Mouse (Mus musculus) liver, postnatal 0 days (tissue): ENCODE data around the gene Rsph3a. TPM values are rescaled to one million over a fixed set of nuclear protein-coding genes. Genes with fewer than 3 reads are reported as not detected.

Source experiments
- ATAC-seq: fragments of 200-750 bp; cut with Nextera tagmentation; 2 replicates; pipeline ENCODE4 v1.8.0; 2017; ENCODE audit warnings: mild to moderate bottlenecking, moderate library complexity
- DNase-seq: peaks from one replicate; pipeline ENCODE4 v3.0.0-alpha.2; 2016
- H3K27ac ChIP-seq: fragments of 300-500 bp; sonication (generic); 2 replicates; pipeline ENCODE4 v1.5.1; 2014; ENCODE audit warnings: antibody characterized with exemption, moderate library complexity, mild to moderate bottlenecking, low read depth
- H3K27me3 ChIP-seq: fragments of 300-500 bp; sonication (generic); 2 replicates; pipeline ENCODE4 v1.6.1; 2014; ENCODE audit warnings: low read length, control low read depth, mixed read lengths; ENCODE audit not compliant: insufficient read depth
- H3K36me3 ChIP-seq: fragments of 300-500 bp; sonication (generic); replicated peaks from 2 replicates; pipeline ENCODE4 v1.6.1; 2014; ENCODE audit warnings: mild to moderate bottlenecking, control low read depth, low read length, moderate library complexity, mixed read lengths; ENCODE audit not compliant: insufficient read depth
- H3K4me1 ChIP-seq: fragments of 300-500 bp; sonication (generic); 2 replicates; pipeline ENCODE4 v1.6.1; 2014; ENCODE audit warnings: antibody characterized with exemption, mild to moderate bottlenecking, control low read depth; ENCODE audit not compliant: insufficient read depth
- H3K4me2 ChIP-seq: fragments of 300-500 bp; sonication (generic); 2 replicates; pipeline ENCODE4 v1.6.1; 2014; ENCODE audit warnings: low read depth, mild to moderate bottlenecking, low read length, moderate library complexity, mixed read lengths
- H3K4me3 ChIP-seq: fragments of 300-500 bp; sonication (generic); 2 replicates; pipeline ENCODE4 v1.5.1; 2014; ENCODE audit warnings: low read depth, low read length
- H3K9ac ChIP-seq: fragments of 300-500 bp; sonication (generic); replicated peaks from 2 replicates; pipeline ENCODE4 v1.6.1; 2014; ENCODE audit warnings: mild to moderate bottlenecking, moderate library complexity
- H3K9me3 ChIP-seq: fragments of 300-500 bp; sonication (generic); 2 replicates; pipeline ENCODE4 v1.6.1; 2016; ENCODE audit warnings: mild to moderate bottlenecking, control low read depth, low read length, mixed read lengths
- CTCF ChIP-seq: sonication (generic); IDR thresholded peaks from 2 replicates; pipeline ENCODE4 v1.5.1; 2016; ENCODE audit warnings: antibody characterized with exemption, low read depth
- EP300 ChIP-seq: IDR thresholded peaks from 2 replicates; pipeline ENCODE4 v1.6.1; 2016; ENCODE audit warnings: antibody characterized with exemption, low read depth, mild to moderate bottlenecking
- WGBS: fragments of 180-500 bp; shearing (Covaris S2); extraction: QIAGEN DNeasy Blood & Tissue Kit; methylation state at CpG from one replicate; pipeline ENCODE4 v1.1.7; 2014; ENCODE audit not compliant: insufficient replicate concordance; 5-methylcytosine and 5-hydroxymethylcytosine counted together
- polyA plus RNA-seq: library from polyadenylated mRNA; unstranded; fragments of >200 nt; fragmentation: Nextera tagmentation; extraction: Ambion mirVana; gene quantifications from 2 replicates; pipeline ENCODE4 v1.2.1, GENCODE M21; 2015

Gene Rsph3a
- polyA plus RNA-seq, 1 experiment from 2014 or later = 16.2 TPM

GRCm38 (mm10) chr17:7916782-7917574, 28.4 kb upstream of the Rsph3a start:
- no peak overlapping the region for H3K4me3 ChIP-seq
- no peaks in the 10 kb centered on the region for H3K27me3 ChIP-seq
- H3K4me1 ChIP-seq = peaks cover 4% of the 10 kb centered on the region; the same call in 1 of the 2 replicates
- 45% methylated on average over 12 of the region's 12 CpGs for WGBS
- no peak overlapping the region for H3K9ac ChIP-seq
- H3K4me2 ChIP-seq = no peak overlapping the region
- ATAC-seq (peak; percentile 53), DNase-seq (peak; percentile 62)
- no peaks in the 10 kb centered on the region for H3K36me3 ChIP-seq
- peak overlapping the region; percentile 67 for H3K27ac ChIP-seq
- no peak for TF ChIP-seq CTCF
- TF ChIP-seq EP300 = no peak
- no peaks in the 10 kb centered on the region for H3K9me3 ChIP-seq

DNA sequence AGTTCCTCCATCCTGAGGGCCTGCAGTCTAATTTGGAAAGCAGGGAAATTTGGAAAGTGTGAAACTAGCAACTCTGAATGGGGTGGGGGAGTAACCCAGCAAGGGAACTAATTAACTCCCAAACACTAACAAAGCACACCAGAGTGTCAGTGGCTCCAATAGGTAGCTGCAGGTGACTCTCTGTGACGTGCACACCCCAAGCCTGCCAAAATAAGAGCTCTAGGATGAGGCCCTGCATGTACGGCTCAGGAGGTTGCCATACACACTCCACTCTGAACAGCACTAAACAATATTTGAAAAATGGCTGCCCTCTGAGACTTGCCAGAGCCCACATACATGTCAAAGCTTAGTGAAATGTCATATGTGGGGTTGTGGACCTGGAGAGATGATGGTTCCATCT, 27.1 kb upstream of the Rsph3a start:
- no peak overlapping the region for H3K9ac ChIP-seq
- no peaks in the 10 kb centered on the region for H3K9me3 ChIP-seq

DNA sequence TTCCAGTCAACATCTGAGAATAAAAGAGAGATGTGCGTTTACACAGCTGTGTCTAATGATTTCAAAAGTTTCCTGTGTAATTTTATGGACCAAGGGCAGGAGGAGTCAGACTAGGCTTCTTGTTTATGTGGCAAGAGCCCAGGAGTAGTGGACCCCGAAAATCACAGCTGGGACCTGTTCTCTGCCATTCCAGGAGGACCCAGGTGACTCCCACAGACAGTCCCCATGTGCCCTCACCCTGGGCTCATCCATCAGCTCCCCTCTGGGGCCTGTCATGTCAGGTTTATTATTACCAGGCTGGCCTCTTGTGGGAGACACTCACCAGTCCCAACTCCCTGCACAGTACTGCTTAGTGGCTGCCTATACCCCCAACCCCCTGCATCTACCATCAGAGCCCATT, 26.2 kb upstream of the Rsph3a start:
- 47% methylated on average over 2 of the region's 2 CpGs for WGBS
- ATAC-seq (no peak), DNase-seq (no peak)
- TF ChIP-seq CTCF (no peak), EP300 (no peak)
- H3K9me3 ChIP-seq = no peaks in the 10 kb centered on the region
- H3K27ac ChIP-seq = no peak overlapping the region
- H3K9ac ChIP-seq = no peak overlapping the region
- no peak overlapping the region for H3K4me3 ChIP-seq
- no peaks in the 10 kb centered on the region for H3K36me3 ChIP-seq
- H3K27me3 ChIP-seq = no peaks in the 10 kb centered on the region
- peaks cover 4% of the 10 kb centered on the region; the same call in 1 of the 2 replicates for H3K4me1 ChIP-seq
- no peak overlapping the region for H3K4me2 ChIP-seq

More for the DNA sequence above, 27.1 kb upstream of the Rsph3a start:
- H3K27me3 ChIP-seq = no peaks in the 10 kb centered on the region
- no peak overlapping the region for H3K27ac ChIP-seq
- peaks cover 4% of the 10 kb centered on the region; the same call in 1 of the 2 replicates for H3K4me1 ChIP-seq
- H3K4me2 ChIP-seq = no peak overlapping the region
- TF ChIP-seq EP300 (no peak), CTCF (no peak)
- WGBS = 63% methylated on average over 2 of the region's 2 CpGs
- no peak for ATAC-seq
- no peak overlapping the region for H3K4me3 ChIP-seq
- H3K36me3 ChIP-seq = no peaks in the 10 kb centered on the region
- DNase-seq = no peak

DNA sequence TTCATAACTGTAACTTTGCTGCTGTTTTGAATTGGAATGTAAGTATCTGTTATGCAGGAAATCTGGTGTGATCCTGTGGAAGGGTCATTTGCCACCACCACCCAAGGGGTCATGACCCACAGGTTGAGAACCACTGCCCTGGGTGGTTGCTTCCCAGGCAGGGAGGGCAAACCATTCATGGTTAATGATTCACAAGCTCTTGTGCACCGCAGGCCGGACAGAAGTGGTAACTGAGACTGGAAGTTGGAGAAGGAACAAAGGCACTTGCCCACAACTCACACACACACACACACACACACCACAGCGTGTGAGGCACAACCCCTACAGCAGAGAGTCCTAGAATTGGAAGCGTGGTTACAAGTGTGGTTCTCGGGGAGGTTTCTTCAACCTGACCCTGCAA, 22.9 kb upstream of the Rsph3a start:
- no peak for DNase-seq
- no peak overlapping the region for H3K4me3 ChIP-seq

DNA sequence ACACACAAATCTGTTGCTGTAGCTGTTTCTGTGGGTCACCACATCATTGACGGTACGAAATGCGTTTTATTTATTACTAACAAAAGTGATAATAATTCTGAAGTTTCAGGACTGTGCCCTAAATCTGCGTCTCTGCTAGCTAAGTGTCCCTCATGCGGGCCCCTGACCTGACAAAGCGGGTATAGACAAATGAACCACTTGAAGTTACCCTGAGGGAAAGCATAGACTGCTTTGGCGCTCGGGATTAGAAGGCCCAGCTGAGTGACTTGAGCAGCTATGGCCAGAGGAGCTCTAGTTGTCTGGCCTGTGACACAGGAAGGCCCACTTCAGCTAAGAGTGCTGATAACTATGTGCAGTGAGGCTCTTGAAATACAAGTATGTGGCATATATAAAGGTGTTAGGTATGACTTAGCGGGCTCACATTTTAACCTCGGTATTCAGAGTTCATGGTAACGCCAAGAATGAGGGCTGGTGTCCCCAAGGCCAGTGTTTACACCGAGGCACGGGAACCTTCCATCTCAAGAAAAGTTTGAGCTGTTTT, 21.2 kb upstream of the Rsph3a start:
- H3K4me2 ChIP-seq = no peak overlapping the region
- DNase-seq (no peak), ATAC-seq (no peak)
- H3K4me1 ChIP-seq = no peaks in the 10 kb centered on the region
- H3K4me3 ChIP-seq = no peak overlapping the region
- TF ChIP-seq CTCF (no peak), EP300 (no peak)
- no peak overlapping the region for H3K9ac ChIP-seq
- H3K36me3 ChIP-seq = no peaks in the 10 kb centered on the region
- H3K27me3 ChIP-seq = no peaks in the 10 kb centered on the region
- no peaks in the 10 kb centered on the region for H3K9me3 ChIP-seq
- 84% methylated on average over 13 of the region's 13 CpGs for WGBS
- no peak overlapping the region for H3K27ac ChIP-seq

More for the DNA sequence above, 22.9 kb upstream of the Rsph3a start:
- H3K36me3 ChIP-seq = no peaks in the 10 kb centered on the region
- ATAC-seq = peak; percentile 51; the same call in 1 of the 2 replicates
- no peaks in the 10 kb centered on the region for H3K4me1 ChIP-seq
- H3K27me3 ChIP-seq = no peaks in the 10 kb centered on the region
- no peaks in the 10 kb centered on the region for H3K9me3 ChIP-seq
- no peak overlapping the region for H3K4me2 ChIP-seq
- TF ChIP-seq CTCF (0 out of 2 replicates have a peak, but pooled peaks have one; percentile 5), EP300 (no peak)
- H3K9ac ChIP-seq = no peak overlapping the region
- H3K27ac ChIP-seq = no peak overlapping the region
- WGBS = 48% methylated on average over 5 of the region's 5 CpGs

DNA sequence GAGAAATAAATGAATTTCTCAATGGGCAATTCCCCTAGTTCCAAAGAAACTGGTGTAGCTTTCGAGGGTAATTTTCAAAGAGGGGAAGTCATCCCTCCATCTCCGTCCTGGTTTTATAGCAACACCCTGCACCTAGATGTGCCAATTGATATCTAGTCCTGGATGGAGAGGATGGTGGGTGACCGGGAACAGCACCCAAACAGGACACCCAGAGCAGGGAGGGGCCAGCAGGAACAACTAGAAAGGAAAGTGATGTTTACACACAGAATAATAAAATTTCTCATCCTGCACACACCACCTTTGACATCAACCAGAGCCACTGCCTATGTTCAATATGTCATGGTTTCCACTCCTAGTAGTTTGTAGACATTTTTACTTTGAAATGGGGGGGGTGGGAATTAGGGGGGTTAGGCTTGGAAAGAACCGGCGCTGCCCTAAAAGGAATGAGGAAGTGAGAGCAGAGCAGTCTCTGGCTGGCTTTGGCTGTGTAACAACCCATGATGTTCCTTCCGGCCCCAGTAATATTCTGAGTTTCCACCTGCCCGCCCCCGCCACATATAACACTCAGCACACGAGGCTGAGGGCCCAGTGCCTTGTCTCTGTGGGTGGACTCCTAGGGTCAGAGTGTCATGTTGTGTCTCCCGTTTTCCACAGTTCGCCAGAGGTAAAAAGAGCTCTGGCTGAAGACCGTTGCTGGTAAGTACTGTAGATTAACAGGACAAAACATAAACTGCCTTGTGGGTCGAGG, 19.8 kb upstream of the Rsph3a start, which contains the start of gene Tagap:
TSS of gene Tagap (plus strand) at position 588 of the 748 bp plus-strand sequence.
- Histone ChIP-seq H3K4me2 (peak within 1 kb of the TSS; percentile 55), H3K27ac (peak within 1 kb of the TSS; percentile 60), H3K27me3 (no peaks in the 10 kb centered on the region), H3K4me1 (no peaks in the 10 kb centered on the region), H3K4me3 (peak within 1 kb of the TSS; percentile 32), H3K9me3 (no peaks in the 10 kb centered on the region), H3K36me3 (no peaks in the 10 kb centered on the region), H3K9ac (peak within 1 kb of the TSS; percentile 30)
- peak; percentile 60; the same call in 1 of the 2 replicates for ATAC-seq
- TF ChIP-seq CTCF (no peak), EP300 (no peak)
- 25% methylated on average over 13 of the region's 13 CpGs for WGBS
- peak; percentile 46 for DNase-seq
